Mouse (Mus musculus) forebrain, embryonic 15.5 days (tissue): ENCODE results near the gene Sult1b1. TPM values are rescaled to one million over a fixed set of nuclear protein-coding genes. Genes with fewer than 3 reads are reported as not detected.

Source experiments
- ATAC-seq: fragments of 200-750 bp; cut with Nextera tagmentation; replicated peaks from 2 replicates; pipeline ENCODE4 v1.8.0; 2017; ENCODE audit warnings: mild to moderate bottlenecking, moderate TSS enrichment, moderate library complexity
- H3K27ac ChIP-seq: fragments of 300-500 bp; sonication (generic); replicated peaks from 2 replicates; pipeline ENCODE4 v1.5.1; 2015; ENCODE audit warnings: mild to moderate bottlenecking, inconsistent platforms
- H3K27me3 ChIP-seq: fragments of 300-500 bp; sonication (generic); 2 replicates; pipeline ENCODE4 v1.6.1; 2015; ENCODE audit warnings: inconsistent platforms
- H3K36me3 ChIP-seq: fragments of 300-500 bp; sonication (generic); 2 replicates; pipeline ENCODE4 v1.6.1; 2015; ENCODE audit warnings: mild to moderate bottlenecking, inconsistent platforms
- H3K4me1 ChIP-seq: fragments of 300-500 bp; sonication (generic); 2 replicates; pipeline ENCODE4 v1.6.1; 2015; ENCODE audit warnings: inconsistent platforms
- H3K4me2 ChIP-seq: fragments of 300-500 bp; sonication (generic); replicated peaks from 2 replicates; pipeline ENCODE4 v1.6.1; 2015; ENCODE audit warnings: mild to moderate bottlenecking, inconsistent platforms
- H3K4me3 ChIP-seq: fragments of 300-500 bp; sonication (generic); 2 replicates; pipeline ENCODE4 v1.5.1; 2015; ENCODE audit warnings: mild to moderate bottlenecking, inconsistent platforms
- H3K9ac ChIP-seq: fragments of 300-500 bp; sonication (generic); replicated peaks from 2 replicates; pipeline ENCODE4 v1.6.1; 2015; ENCODE audit warnings: mild to moderate bottlenecking, inconsistent platforms
- H3K9me3 ChIP-seq: fragments of 300-500 bp; sonication (generic); 2 replicates; pipeline ENCODE4 v1.6.1; 2016; ENCODE audit warnings: inconsistent platforms
- WGBS: fragments of 180-500 bp; shearing (Covaris S2); methylation state at CpG from one replicate; pipeline ENCODE4 v1.1.7; 2015; ENCODE audit warnings: mixed read lengths; 5-methylcytosine and 5-hydroxymethylcytosine counted together
- polyA plus RNA-seq: library from polyadenylated mRNA; unstranded; fragments of >200 nt; fragmentation: Nextera tagmentation; extraction: Ambion mirVana; gene quantifications from 2 replicates; pipeline ENCODE4 v1.2.1, GENCODE M21; 2015

Gene Sult1b1
- polyA plus RNA-seq = not detected in 2 replicates

DNA sequence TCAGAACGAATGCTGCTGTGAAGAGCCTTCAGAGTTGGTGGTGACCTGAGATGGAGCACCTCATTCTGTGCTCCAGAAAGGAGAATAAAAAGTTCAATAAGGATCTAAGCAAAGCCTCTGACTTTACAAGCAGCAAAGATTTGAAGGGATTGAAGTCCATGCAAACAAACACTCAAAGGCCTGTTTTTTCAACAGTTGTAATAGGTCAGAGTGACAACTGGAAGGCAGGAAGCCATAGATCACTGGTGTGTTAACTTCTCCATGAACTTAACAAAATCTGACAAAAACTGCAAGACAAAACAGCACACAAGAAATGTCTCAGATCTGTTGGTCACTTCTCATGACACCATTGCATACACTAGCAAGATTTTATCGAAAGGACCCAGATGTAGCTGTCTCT is at the start of gene Sult1b1:
Gene Sult1b1, minus strand, starts transcription at position 85 of the 400 bp plus-strand sequence.
- Histone ChIP-seq H3K4me3 (no peak within 1 kb of the TSS), H3K36me3 (no peaks in the 10 kb centered on the region), H3K4me2 (no peak within 1 kb of the TSS), H3K9ac (no peak within 1 kb of the TSS), H3K27ac (no peak within 1 kb of the TSS), H3K9me3 (no peaks in the 10 kb centered on the region), H3K27me3 (no peaks in the 10 kb centered on the region), H3K4me1 (no peaks in the 10 kb centered on the region)
- no peak for ATAC-seq
- WGBS = 95% methylated on average over 2 of the region's 2 CpGs

DNA sequence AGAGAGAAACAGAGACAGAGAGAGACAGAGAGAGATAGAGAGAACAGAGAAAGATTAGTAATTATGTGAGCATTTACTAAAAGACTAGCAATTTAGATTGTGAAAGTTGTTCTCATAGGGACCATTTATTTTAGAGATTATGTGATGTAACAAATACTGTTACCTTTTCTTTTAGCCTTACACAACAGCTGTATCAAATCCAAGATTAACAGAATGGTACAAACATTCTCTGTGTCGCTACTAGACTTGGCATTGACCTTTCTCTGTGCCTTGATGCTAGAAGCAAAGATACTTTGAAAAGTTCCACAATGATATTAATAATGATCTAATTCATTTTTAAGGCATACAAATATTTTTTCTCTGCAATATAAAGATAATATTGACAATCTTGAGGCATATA is 42.4 kb upstream of the Sult1b1 start:
- Histone ChIP-seq H3K9me3 (no peaks in the 10 kb centered on the region), H3K4me1 (no peaks in the 10 kb centered on the region), H3K36me3 (no peaks in the 10 kb centered on the region), H3K27me3 (no peaks in the 10 kb centered on the region), H3K9ac (no peak overlapping the region), H3K4me3 (no peak overlapping the region), H3K4me2 (no peak overlapping the region), H3K27ac (no peak overlapping the region)
- ATAC-seq = no peak
- WGBS = 87% methylated on average over 1 of the region's 1 CpGs

DNA sequence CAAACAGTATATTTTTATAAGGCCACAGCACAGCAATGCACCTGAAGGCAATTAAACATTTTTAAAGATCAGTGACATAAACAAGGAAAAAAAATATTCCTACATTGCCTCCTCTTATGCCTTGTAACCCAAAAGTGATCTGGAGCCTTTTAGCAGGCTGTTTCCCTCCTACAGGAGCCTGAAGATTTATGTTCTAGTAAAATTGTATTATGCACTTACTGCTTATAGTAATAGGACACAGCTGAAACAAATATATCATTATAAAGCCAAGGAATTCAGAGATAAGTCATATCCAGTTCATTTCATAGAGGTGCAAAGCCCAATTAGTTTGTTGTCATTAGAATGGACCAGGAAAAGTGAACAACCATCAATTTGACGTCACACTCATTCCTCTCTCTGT is 36.2 kb upstream of the Sult1b1 start:
- Histone ChIP-seq H3K36me3 (no peaks in the 10 kb centered on the region), H3K27ac (no peak overlapping the region), H3K4me1 (no peaks in the 10 kb centered on the region), H3K4me3 (no peak overlapping the region), H3K9ac (no peak overlapping the region), H3K4me2 (no peak overlapping the region), H3K9me3 (no peaks in the 10 kb centered on the region), H3K27me3 (no peaks in the 10 kb centered on the region)
- WGBS = 72% methylated on average over 1 of the region's 1 CpGs
- ATAC-seq = no peak

DNA sequence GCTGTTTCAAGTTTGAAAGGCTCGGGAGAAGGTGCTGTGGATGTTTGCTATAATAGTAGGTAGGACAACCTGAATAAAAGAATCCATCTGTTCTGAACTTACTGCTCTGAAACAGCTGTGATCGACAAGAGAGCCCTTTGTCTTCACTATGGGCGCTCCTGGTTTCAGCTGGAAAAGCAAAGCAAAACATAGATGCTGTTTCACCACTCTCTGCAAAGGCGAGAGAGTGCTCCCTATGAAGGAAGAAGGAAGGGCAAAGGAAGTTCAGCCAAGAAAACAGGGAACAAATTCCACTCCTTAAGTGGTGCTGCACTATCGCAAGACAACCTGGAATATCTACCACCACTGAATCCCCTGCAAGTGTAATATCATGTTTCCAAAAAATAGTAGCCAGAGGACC is 35.5 kb upstream of the Sult1b1 start:
- WGBS = 50% methylated on average over 5 of the region's 5 CpGs
- Histone ChIP-seq H3K4me1 (no peaks in the 10 kb centered on the region), H3K27ac (no peak overlapping the region), H3K27me3 (no peaks in the 10 kb centered on the region), H3K4me2 (no peak overlapping the region), H3K4me3 (no peak overlapping the region), H3K36me3 (no peaks in the 10 kb centered on the region), H3K9me3 (no peaks in the 10 kb centered on the region), H3K9ac (no peak overlapping the region)
- no peak for ATAC-seq

DNA sequence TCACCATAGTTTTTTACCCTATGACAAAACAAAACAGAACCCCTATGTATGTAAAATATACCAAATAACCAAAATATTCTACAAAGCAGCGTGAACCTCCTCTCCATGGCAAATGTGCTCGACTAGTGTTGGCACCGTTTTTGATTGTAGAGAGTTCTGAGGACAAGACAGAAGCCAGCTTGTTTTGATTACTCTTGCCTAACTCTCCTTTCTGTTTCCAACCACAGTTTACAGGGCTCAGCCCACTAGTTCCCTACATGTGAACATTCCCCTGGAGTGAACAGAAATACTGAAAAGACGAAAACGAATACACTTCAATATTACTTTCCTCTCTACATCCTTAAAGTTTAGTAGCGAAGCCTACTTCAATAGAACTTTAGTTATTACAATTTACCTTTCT is 34.8 kb upstream of the Sult1b1 start:
- Histone ChIP-seq H3K27me3 (no peaks in the 10 kb centered on the region), H3K4me3 (no peak overlapping the region), H3K27ac (no peak overlapping the region), H3K4me2 (no peak overlapping the region), H3K9me3 (no peaks in the 10 kb centered on the region), H3K9ac (no peak overlapping the region), H3K36me3 (no peaks in the 10 kb centered on the region), H3K4me1 (no peaks in the 10 kb centered on the region)
- WGBS = 88% methylated on average over 6 of the region's 6 CpGs
- ATAC-seq = no peak

- Histone ChIP-seq H3K27me3 (no peaks in the 10 kb centered on the region), H3K4me2 (no peak within 1 kb of the TSS), H3K4me1 (no peaks in the 10 kb centered on the region), H3K9me3 (no peaks in the 10 kb centered on the region), H3K27ac (no peak within 1 kb of the TSS), H3K36me3 (no peaks in the 10 kb centered on the region), H3K9ac (no peak within 1 kb of the TSS), H3K4me3 (no peak within 1 kb of the TSS)
- 86% methylated on average over 5 of the region's 5 CpGs for WGBS
- no peak for ATAC-seq
These were observed 30.9 kb upstream of the Sult1b1 start, which contains the start of gene Sult1d1 for GRCm38 (mm10) chr5:87568845-87569244. Gene Sult1d1, minus strand, starts transcription at chr5:87569027.

GRCm38 (mm10) chr5:87567306-87567705 is 29.3 kb upstream of the Sult1b1 start:
- Histone ChIP-seq H3K4me1 (no peaks in the 10 kb centered on the region), H3K9ac (no peak overlapping the region), H3K27me3 (no peaks in the 10 kb centered on the region), H3K9me3 (no peaks in the 10 kb centered on the region), H3K36me3 (no peaks in the 10 kb centered on the region), H3K4me3 (no peak overlapping the region), H3K27ac (no peak overlapping the region), H3K4me2 (no peak overlapping the region)
- 90% methylated on average over 1 of the region's 1 CpGs for WGBS
- ATAC-seq = no peak

GRCm38 (mm10) chr5:87562966-87563365 is 25.0 kb upstream of the Sult1b1 start:
- H3K36me3 ChIP-seq = no peaks in the 10 kb centered on the region
- H3K9me3 ChIP-seq = no peaks in the 10 kb centered on the region
- H3K4me2 ChIP-seq = no peak overlapping the region
- no peak overlapping the region for H3K27ac ChIP-seq
- no peak overlapping the region for H3K4me3 ChIP-seq
- ATAC-seq = no peak
- H3K4me1 ChIP-seq = no peaks in the 10 kb centered on the region
- no peak overlapping the region for H3K9ac ChIP-seq
- H3K27me3 ChIP-seq = no peaks in the 10 kb centered on the region

GRCm38 (mm10) chr5:87562526-87562925 is 24.5 kb upstream of the Sult1b1 start:
- ATAC-seq = no peak
- no peaks in the 10 kb centered on the region for H3K9me3 ChIP-seq
- 67% methylated on average over 4 of the region's 4 CpGs for WGBS

GRCm38 (mm10) chr5:87560145-87560544 is 22.1 kb upstream of the Sult1b1 start:
- ATAC-seq = no peak
- Histone ChIP-seq H3K27me3 (no peaks in the 10 kb centered on the region), H3K9ac (no peak overlapping the region), H3K4me2 (no peak overlapping the region), H3K4me1 (no peaks in the 10 kb centered on the region), H3K4me3 (no peak overlapping the region), H3K36me3 (no peaks in the 10 kb centered on the region), H3K9me3 (no peaks in the 10 kb centered on the region), H3K27ac (no peak overlapping the region)
- WGBS = 80% methylated on average over 5 of the region's 5 CpGs

More at GRCm38 (mm10) chr5:87562526-87562925, 24.5 kb upstream of the Sult1b1 start:
- H3K4me1 ChIP-seq = no peaks in the 10 kb centered on the region
- H3K9ac ChIP-seq = no peak overlapping the region
- H3K36me3 ChIP-seq = no peaks in the 10 kb centered on the region
- H3K27ac ChIP-seq = no peak overlapping the region
- no peak overlapping the region for H3K4me2 ChIP-seq
- H3K27me3 ChIP-seq = no peaks in the 10 kb centered on the region
- no peak overlapping the region for H3K4me3 ChIP-seq

DNA sequence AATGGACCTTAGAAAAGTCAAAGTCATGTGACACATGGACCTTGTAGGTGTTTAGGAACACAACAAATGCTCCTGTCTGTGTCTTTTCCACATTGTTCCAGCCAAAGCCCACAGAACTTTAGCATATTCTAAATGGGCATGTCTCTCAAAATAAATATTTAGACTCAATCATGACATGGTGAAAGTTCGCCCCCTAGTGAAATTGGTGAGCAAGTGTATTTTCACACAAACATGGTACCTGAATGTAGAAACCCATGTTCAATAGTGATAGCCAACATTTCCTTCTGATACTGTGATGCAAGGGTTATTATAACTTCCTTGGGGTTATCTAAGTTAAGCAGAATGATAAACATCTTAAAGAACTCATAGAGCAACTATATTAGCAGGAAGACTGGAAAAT is 12.9 kb upstream of the Sult1b1 start:
- Histone ChIP-seq H3K4me1 (no peaks in the 10 kb centered on the region), H3K4me3 (no peak overlapping the region), H3K9ac (no peak overlapping the region), H3K9me3 (no peaks in the 10 kb centered on the region), H3K4me2 (no peak overlapping the region), H3K36me3 (no peaks in the 10 kb centered on the region), H3K27me3 (no peaks in the 10 kb centered on the region), H3K27ac (no peak overlapping the region)
- WGBS = 13% methylated on average over 1 of the region's 1 CpGs
- ATAC-seq = no peak

- H3K4me3 ChIP-seq = no peak overlapping the region
- ATAC-seq = no peak
- H3K9ac ChIP-seq = no peak overlapping the region
- H3K9me3 ChIP-seq = no peaks in the 10 kb centered on the region
- H3K36me3 ChIP-seq = no peaks in the 10 kb centered on the region
- no peak overlapping the region for H3K4me2 ChIP-seq
- no peaks in the 10 kb centered on the region for H3K4me1 ChIP-seq
- 48% methylated on average over 4 of the region's 4 CpGs for WGBS
- H3K27ac ChIP-seq = no peak overlapping the region
- H3K27me3 ChIP-seq = no peaks in the 10 kb centered on the region
These were observed 1.9 kb downstream of the Sult1b1 start for GRCm38 (mm10) chr5:87535994-87536644.

DNA sequence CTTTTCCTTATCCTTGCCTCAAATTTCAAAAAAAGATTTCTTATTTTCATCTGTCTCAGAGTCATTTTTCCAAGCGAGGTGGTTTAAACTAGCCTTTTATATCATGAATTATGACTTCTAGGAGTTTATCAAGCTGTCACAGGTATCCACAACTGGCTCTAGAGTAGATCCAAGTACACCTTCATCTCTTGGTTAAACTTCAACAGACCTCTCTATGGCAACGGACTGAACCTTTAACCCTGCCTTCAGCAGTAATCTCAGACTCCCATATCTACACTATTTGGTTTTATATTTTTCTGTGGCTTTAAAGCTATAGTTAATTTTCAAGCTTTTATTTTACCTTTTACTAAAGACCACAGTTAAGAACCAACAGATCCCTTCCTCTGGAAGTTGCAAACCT is 5.7 kb downstream of the Sult1b1 start:
- Histone ChIP-seq H3K9me3 (no peaks in the 10 kb centered on the region), H3K36me3 (no peaks in the 10 kb centered on the region), H3K9ac (no peak overlapping the region), H3K4me1 (no peaks in the 10 kb centered on the region), H3K4me2 (no peak overlapping the region), H3K27me3 (no peaks in the 10 kb centered on the region), H3K27ac (no peak overlapping the region), H3K4me3 (no peak overlapping the region)
- 73% methylated on average over 2 of the region's 2 CpGs for WGBS
- ATAC-seq = no peak
